Mouse (Mus musculus) cortical plate, adult 2 months (tissue): ENCODE data around the gene 4930556J24Rik. TPM values are rescaled to one million over a fixed set of nuclear protein-coding genes. Genes with fewer than 3 reads are reported as not detected.
A peak's percentile ranks its signal among the peaks of the same experiment; 100 is the strongest.

Experiments used
- H3K27ac ChIP-seq: fragments of 200-500 bp; 2 replicates; pipeline ENCODE4 v1.5.1; 2012; ENCODE audit warnings: low read length, control low read depth, inconsistent platforms; ENCODE audit not compliant: insufficient read depth
- H3K4me1 ChIP-seq: fragments of 200-500 bp; 2 replicates; pipeline ENCODE4 v1.6.1; 2011; ENCODE audit warnings: low read length; ENCODE audit not compliant: control insufficient read depth, insufficient read depth
- H3K4me3 ChIP-seq: fragments of 200-500 bp; 2 replicates; pipeline ENCODE4 v1.5.1; 2011; ENCODE audit warnings: mild to moderate bottlenecking, low read length, control low read depth; ENCODE audit not compliant: insufficient read depth
- CTCF ChIP-seq: fragments of 200-500 bp; IDR thresholded peaks from 2 replicates; pipeline ENCODE4 v1.5.1; 2011; ENCODE audit warnings: mild to moderate bottlenecking, control low read depth, low read length; ENCODE audit not compliant: insufficient read depth; ENCODE audit errors: extremely low read depth
- POLR2A ChIP-seq: fragments of 200-500 bp; IDR thresholded peaks from 2 replicates; pipeline ENCODE4 v1.6.1; 2011; ENCODE audit warnings: mild to moderate bottlenecking, low read length, control low read depth; ENCODE audit not compliant: insufficient read depth; ENCODE audit errors: extremely low read depth
- polyA plus RNA-seq: library from polyadenylated mRNA; depleted of rRNA; stranded (reverse); fragments of >200 nt; gene quantifications from 2 replicates; pipeline ENCODE4 v1.2.3, GENCODE M21; 2012

Gene 4930556J24Rik
- polyA plus RNA-seq, 1 experiment, result 0.27 TPM

- TF ChIP-seq CTCF, result no peak
- no peak for TF ChIP-seq POLR2A
- Histone ChIP-seq H3K4me3 (peak overlapping the region; percentile 94), H3K4me1 (peaks cover 19% of the 10 kb centered on the region), H3K27ac (0 out of 2 replicates have a peak overlapping the region, but pooled peaks have one; percentile 29)
Measured at GRCm38 (mm10) chr11:3910513-3911310, 65.9 kb downstream of the 4930556J24Rik start.

GRCm38 (mm10) chr11:3909236-3909635 is 67.3 kb downstream of the 4930556J24Rik start:
- Histone ChIP-seq H3K4me1 (peaks cover 19% of the 10 kb centered on the region), H3K27ac (0 out of 2 replicates have a peak overlapping the region, but pooled peaks have one; percentile 10), H3K4me3 (no peak overlapping the region)

GRCm38 (mm10) chr11:3905446-3905845 is 71.1 kb downstream of the 4930556J24Rik start:
- no peak overlapping the region for H3K4me3 ChIP-seq
- no peak overlapping the region for H3K27ac ChIP-seq
- H3K4me1 ChIP-seq, result peaks cover 11% of the 10 kb centered on the region
- TF ChIP-seq POLR2A (no peak), CTCF (no peak)

More at GRCm38 (mm10) chr11:3909236-3909635, 67.3 kb downstream of the 4930556J24Rik start:
- no peak for TF ChIP-seq POLR2A
- TF ChIP-seq CTCF, result no peak

GRCm38 (mm10) chr11:3904673-3905072 is 71.9 kb downstream of the 4930556J24Rik start:
- no peak overlapping the region for H3K27ac ChIP-seq
- TF ChIP-seq POLR2A (no peak), CTCF (no peak)
- H3K4me3 ChIP-seq, result no peak overlapping the region
- H3K4me1 ChIP-seq, result peaks cover 7% of the 10 kb centered on the region

GRCm38 (mm10) chr11:3903046-3903445 is 73.5 kb downstream of the 4930556J24Rik start:
- Histone ChIP-seq H3K4me1 (peaks cover 2% of the 10 kb centered on the region; the same call in 1 of the 2 replicates), H3K4me3 (no peak overlapping the region), H3K27ac (0 out of 2 replicates have a peak overlapping the region, but pooled peaks have one; percentile 3)
- TF ChIP-seq CTCF, result no peak
- no peak for TF ChIP-seq POLR2A

- no peak for TF ChIP-seq CTCF
- no peak for TF ChIP-seq POLR2A
- no peak overlapping the region for H3K4me3 ChIP-seq
- peaks cover 2% of the 10 kb centered on the region; the same call in 1 of the 2 replicates for H3K4me1 ChIP-seq
- no peak overlapping the region for H3K27ac ChIP-seq
Measured at GRCm38 (mm10) chr11:3902516-3902915, 74.1 kb downstream of the 4930556J24Rik start.

- TF ChIP-seq CTCF (no peak), POLR2A (no peak)
- Histone ChIP-seq H3K27ac (no peak overlapping the region), H3K4me3 (no peak overlapping the region), H3K4me1 (peaks cover 2% of the 10 kb centered on the region)
Measured at GRCm38 (mm10) chr11:3900296-3900695, 76.3 kb downstream of the 4930556J24Rik start.

- TF ChIP-seq CTCF (no peak), POLR2A (no peak)
Measured at GRCm38 (mm10) chr11:3895933-3896332, 80.6 kb downstream of the 4930556J24Rik start.

GRCm38 (mm10) chr11:3895458-3895857 is 81.1 kb downstream of the 4930556J24Rik start:
- TF ChIP-seq CTCF (no peak), POLR2A (no peak)
- Histone ChIP-seq H3K4me3 (peak overlapping the region; percentile 56), H3K4me1 (peaks cover 3% of the 10 kb centered on the region), H3K27ac (peak overlapping the region; percentile 73)

More at GRCm38 (mm10) chr11:3895933-3896332, 80.6 kb downstream of the 4930556J24Rik start:
- no peak overlapping the region for H3K4me3 ChIP-seq
- H3K27ac ChIP-seq, result no peak overlapping the region
- peaks cover 3% of the 10 kb centered on the region for H3K4me1 ChIP-seq

- TF ChIP-seq POLR2A, result peak; percentile 83
- TF ChIP-seq CTCF, result no peak
- Histone ChIP-seq H3K4me3 (peak within 1 kb of the TSS; percentile 56), H3K4me1 (peaks cover 2% of the 10 kb centered on the region; the same call in 1 of the 2 replicates), H3K27ac (peak within 1 kb of the TSS; percentile 73)
Measured at GRCm38 (mm10) chr11:3894406-3895281, 81.9 kb downstream of the 4930556J24Rik start, which contains the start of the genes 4921536K21Rik and Dusp18. Gene 4921536K21Rik (minus strand): TSS chr11:3895098. Gene Dusp18 (plus strand): TSS chr11:3895240.
